Mouse (Mus musculus) yolk sac, embryonic 10.5 days (tissue): ENCODE results near the gene Npas3.

Source experiments
- DNase-seq: peaks from one replicate; pipeline ENCODE4 v3.0.0-alpha.2; 2017; ENCODE audit warnings: low spot score

Gene Npas3

GRCm38 (mm10) chr12:53410647-53411046 is 162.2 kb downstream of the Npas3 start:
- DNase-seq = no peak

GRCm38 (mm10) chr12:53416096-53416495 is 167.6 kb downstream of the Npas3 start:
- no peak for DNase-seq

GRCm38 (mm10) chr12:53421701-53422100 is 173.2 kb downstream of the Npas3 start:
- no peak for DNase-seq

- no peak for DNase-seq
These were observed 175.2 kb downstream of the Npas3 start for GRCm38 (mm10) chr12:53423631-53424030.

GRCm38 (mm10) chr12:53426006-53426405 is 177.5 kb downstream of the Npas3 start:
- no peak for DNase-seq

GRCm38 (mm10) chr12:53427153-53427552 is 178.7 kb downstream of the Npas3 start:
- DNase-seq = no peak

- no peak for DNase-seq
These were observed 193.6 kb downstream of the Npas3 start for GRCm38 (mm10) chr12:53442029-53442428.

- DNase-seq = no peak
These were observed 199.0 kb downstream of the Npas3 start for GRCm38 (mm10) chr12:53447469-53447868.

GRCm38 (mm10) chr12:53448040-53448439 is 199.6 kb downstream of the Npas3 start:
- no peak for DNase-seq

- no peak for DNase-seq
These were observed 219.1 kb downstream of the Npas3 start for GRCm38 (mm10) chr12:53467549-53467948.

- DNase-seq = no peak
These were observed 226.0 kb downstream of the Npas3 start for GRCm38 (mm10) chr12:53474486-53474885.

GRCm38 (mm10) chr12:53484924-53485323 is 236.4 kb downstream of the Npas3 start:
- DNase-seq = no peak

GRCm38 (mm10) chr12:53496386-53496785 is 247.9 kb downstream of the Npas3 start:
- DNase-seq = no peak

- no peak for DNase-seq
These were observed 266.4 kb downstream of the Npas3 start for GRCm38 (mm10) chr12:53514885-53515284.

GRCm38 (mm10) chr12:53519556-53519955 is 271.1 kb downstream of the Npas3 start:
- no peak for DNase-seq

- no peak for DNase-seq
These were observed 274.2 kb downstream of the Npas3 start for GRCm38 (mm10) chr12:53522631-53523030.

GRCm38 (mm10) chr12:53527046-53527445 is 278.6 kb downstream of the Npas3 start:
- DNase-seq = no peak

GRCm38 (mm10) chr12:53529345-53529744 is 280.9 kb downstream of the Npas3 start:
- DNase-seq = no peak

GRCm38 (mm10) chr12:53536816-53537215 is 288.3 kb downstream of the Npas3 start:
- DNase-seq = no peak

- no peak for DNase-seq
These were observed 307.9 kb downstream of the Npas3 start for GRCm38 (mm10) chr12:53556359-53556758.

GRCm38 (mm10) chr12:53558259-53558658 is 309.8 kb downstream of the Npas3 start:
- no peak for DNase-seq

- DNase-seq = no peak
These were observed 318.4 kb downstream of the Npas3 start for GRCm38 (mm10) chr12:53566712-53567387.

GRCm38 (mm10) chr12:53581181-53581580 is 332.7 kb downstream of the Npas3 start:
- no peak for DNase-seq

GRCm38 (mm10) chr12:53587249-53587648 is 338.8 kb downstream of the Npas3 start:
- no peak for DNase-seq
